Mouse (Mus musculus): ENCODE data around the gene Vsig2.
A peak's percentile ranks its signal among the peaks of the same experiment; 100 is the strongest.

The Vsig2 gene

GRCm38 (mm10) chr9:37539170-37540025, at the start of gene Vsig2:
Gene Vsig2, plus strand, starts transcription at chr9:37539255.
- Histone ChIP-seq H3K4me3 (replicated peaks; ENCODE audit: low read length) (peak within 1 kb of the TSS; percentile 72), H3K9me3 (ENCODE audit: low read length) (no peaks in the 10 kb centered on the region), H3K36me3 (ENCODE audit: insufficient read depth, low read length) (peaks cover 7% of the 10 kb centered on the region), H3K27me3 (ENCODE audit: insufficient read depth, low read length) (peaks cover 58% of the 10 kb centered on the region), H3K4me1 (replicated peaks; ENCODE audit: low read depth, low read length) (peaks cover 66% of the 10 kb centered on the region)
- TF ChIP-seq NANOG (IDR thresholded peaks at IDR 0.05; ENCODE audit: borderline replicate concordance, low read length) = no peak
- TF ChIP-seq CTCF (conservative IDR thresholded peaks at IDR 0.05; ENCODE audit: low read length) = no peak
- TF ChIP-seq POU5F1 (IDR thresholded peaks at IDR 0.05; ENCODE audit: borderline replicate concordance, low read length) = no peak

DNA sequence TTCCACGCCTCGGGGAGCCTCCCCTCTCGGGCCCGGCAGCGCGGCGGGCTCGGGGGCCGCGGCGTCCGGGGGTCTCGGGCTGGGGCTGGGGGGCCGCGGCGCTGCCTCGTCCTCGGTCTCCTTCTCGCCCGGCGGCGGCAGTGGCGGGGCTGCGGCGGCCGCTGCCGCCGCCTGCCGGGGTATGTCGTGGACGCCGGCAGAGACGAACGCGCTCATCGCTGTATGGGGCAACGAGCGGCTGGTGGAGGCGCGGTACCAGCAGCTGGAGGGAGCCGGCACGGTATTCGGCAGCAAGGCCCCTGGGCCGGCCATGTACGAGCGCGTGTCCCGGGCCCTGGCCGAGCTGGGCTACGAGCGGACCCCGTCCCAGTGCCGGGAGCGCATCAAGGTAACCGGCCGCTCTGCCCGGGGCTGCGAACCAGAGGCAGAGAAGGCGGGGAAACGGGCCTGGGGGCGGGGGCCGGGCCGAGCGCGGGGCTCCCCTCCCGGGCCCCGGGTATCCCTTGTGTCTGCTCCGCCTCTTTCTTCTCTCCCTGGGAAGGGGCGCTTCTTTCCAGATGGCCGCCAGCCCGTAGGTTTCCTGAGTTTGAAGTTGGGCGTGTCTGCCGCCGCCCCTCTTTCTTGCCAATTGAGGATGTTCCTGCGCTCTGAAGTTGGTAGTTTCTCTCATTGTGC, 49.5 kb upstream of the Vsig2 start:
- Histone ChIP-seq H3K4me3 (replicated peaks; ENCODE audit: low read length) (peak overlapping the region; percentile 95), H3K9me3 (ENCODE audit: low read length) (no peaks in the 10 kb centered on the region), H3K27me3 (ENCODE audit: insufficient read depth, low read length) (no peaks in the 10 kb centered on the region), H3K4me1 (replicated peaks; ENCODE audit: low read depth, low read length) (peaks cover 79% of the 10 kb centered on the region), H3K36me3 (ENCODE audit: insufficient read depth, low read length) (peaks cover 30% of the 10 kb centered on the region)
- TF ChIP-seq CTCF (conservative IDR thresholded peaks at IDR 0.05; ENCODE audit: low read length) = no peak
- no peak for TF ChIP-seq POU5F1 (IDR thresholded peaks at IDR 0.05; ENCODE audit: borderline replicate concordance, low read length)
- no peak for TF ChIP-seq NANOG (IDR thresholded peaks at IDR 0.05; ENCODE audit: borderline replicate concordance, low read length)

- H3K27me3 ChIP-seq (ENCODE audit: insufficient read depth, low read length) = no peaks in the 10 kb centered on the region
- H3K9me3 ChIP-seq (ENCODE audit: low read length) = no peaks in the 10 kb centered on the region
- TF ChIP-seq NANOG (IDR thresholded peaks at IDR 0.05; ENCODE audit: borderline replicate concordance, low read length) = no peak
- no peak for TF ChIP-seq POU5F1 (IDR thresholded peaks at IDR 0.05; ENCODE audit: borderline replicate concordance, low read length)
- no peak for TF ChIP-seq CTCF (conservative IDR thresholded peaks at IDR 0.05; ENCODE audit: low read length)
- no peak overlapping the region for H3K4me3 ChIP-seq (replicated peaks; ENCODE audit: low read length)
- peaks cover 89% of the 10 kb centered on the region for H3K4me1 ChIP-seq (replicated peaks; ENCODE audit: low read depth, low read length)
- H3K36me3 ChIP-seq (ENCODE audit: insufficient read depth, low read length) = peaks cover 75% of the 10 kb centered on the region
These were observed 43.3 kb upstream of the Vsig2 start for GRCm38 (mm10) chr9:37495761-37496160.

DNA sequence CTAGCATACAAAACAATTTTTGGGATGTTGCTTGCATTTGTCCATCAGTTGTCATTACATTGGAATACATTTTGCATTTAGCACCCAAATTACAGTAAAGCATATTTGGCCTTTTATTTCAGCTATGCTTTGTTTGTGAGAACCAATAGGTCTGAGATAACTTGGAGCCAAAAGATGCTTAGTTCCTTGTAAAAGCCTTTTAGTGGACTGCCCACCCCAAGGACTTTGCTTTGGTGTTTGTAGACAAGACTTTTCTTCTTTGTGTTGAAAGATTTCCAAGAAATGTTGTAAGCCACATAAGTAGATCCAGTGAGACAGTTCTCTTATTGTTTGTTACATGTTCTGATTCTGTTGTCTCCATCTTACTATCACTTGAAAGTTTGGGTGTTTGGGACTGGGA, 42.7 kb upstream of the Vsig2 start:
- Histone ChIP-seq H3K27me3 (ENCODE audit: insufficient read depth, low read length) (no peaks in the 10 kb centered on the region), H3K9me3 (ENCODE audit: low read length) (no peaks in the 10 kb centered on the region), H3K36me3 (ENCODE audit: insufficient read depth, low read length) (peaks cover 72% of the 10 kb centered on the region), H3K4me1 (replicated peaks; ENCODE audit: low read depth, low read length) (peaks cover 87% of the 10 kb centered on the region), H3K4me3 (replicated peaks; ENCODE audit: low read length) (no peak overlapping the region)
- TF ChIP-seq NANOG (IDR thresholded peaks at IDR 0.05; ENCODE audit: borderline replicate concordance, low read length) (no peak), CTCF (conservative IDR thresholded peaks at IDR 0.05; ENCODE audit: low read length) (no peak), POU5F1 (IDR thresholded peaks at IDR 0.05; ENCODE audit: borderline replicate concordance, low read length) (no peak)

GRCm38 (mm10) chr9:37500201-37500600, 38.9 kb upstream of the Vsig2 start:
- Histone ChIP-seq H3K27me3 (ENCODE audit: insufficient read depth, low read length) (no peaks in the 10 kb centered on the region), H3K9me3 (ENCODE audit: low read length) (no peaks in the 10 kb centered on the region), H3K4me3 (replicated peaks; ENCODE audit: low read length) (no peak overlapping the region), H3K36me3 (ENCODE audit: insufficient read depth, low read length) (peaks cover 67% of the 10 kb centered on the region), H3K4me1 (replicated peaks; ENCODE audit: low read depth, low read length) (peaks cover 82% of the 10 kb centered on the region)
- TF ChIP-seq CTCF (conservative IDR thresholded peaks at IDR 0.05; ENCODE audit: low read length) = no peak
- TF ChIP-seq NANOG (IDR thresholded peaks at IDR 0.05; ENCODE audit: borderline replicate concordance, low read length) = no peak; the same call in 1 of the 2 replicates
- TF ChIP-seq POU5F1 (IDR thresholded peaks at IDR 0.05; ENCODE audit: borderline replicate concordance, low read length) = no peak

DNA sequence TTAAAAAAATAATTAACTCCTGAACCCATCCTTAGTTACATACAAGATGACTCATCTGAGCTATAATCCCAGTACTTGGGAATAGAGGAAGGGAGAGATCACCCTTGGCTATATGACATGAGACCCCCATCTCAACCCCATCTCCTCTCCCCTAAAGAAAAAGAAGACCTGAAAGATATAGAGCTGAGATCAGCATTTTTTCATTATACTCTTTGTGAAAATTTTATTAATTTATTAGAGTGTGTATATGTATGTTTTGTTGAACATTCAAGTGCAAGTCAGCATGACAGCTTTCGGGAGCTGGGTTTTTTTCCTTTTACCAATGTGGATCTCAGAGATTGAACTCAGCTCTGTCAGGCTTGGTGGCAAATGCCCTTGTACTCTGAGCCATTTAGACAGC, 37.9 kb upstream of the Vsig2 start:
- TF ChIP-seq CTCF (conservative IDR thresholded peaks at IDR 0.05; ENCODE audit: low read length) (no peak), POU5F1 (IDR thresholded peaks at IDR 0.05; ENCODE audit: borderline replicate concordance, low read length) (no peak), NANOG (IDR thresholded peaks at IDR 0.05; ENCODE audit: borderline replicate concordance, low read length) (no peak)
- Histone ChIP-seq H3K27me3 (ENCODE audit: insufficient read depth, low read length) (no peaks in the 10 kb centered on the region), H3K4me1 (replicated peaks; ENCODE audit: low read depth, low read length) (peaks cover 80% of the 10 kb centered on the region), H3K36me3 (ENCODE audit: insufficient read depth, low read length) (peaks cover 66% of the 10 kb centered on the region), H3K9me3 (ENCODE audit: low read length) (no peaks in the 10 kb centered on the region), H3K4me3 (replicated peaks; ENCODE audit: low read length) (no peak overlapping the region)

GRCm38 (mm10) chr9:37504348-37504747, 34.7 kb upstream of the Vsig2 start:
- Histone ChIP-seq H3K27me3 (ENCODE audit: insufficient read depth, low read length) (no peaks in the 10 kb centered on the region), H3K4me1 (replicated peaks; ENCODE audit: low read depth, low read length) (peaks cover 68% of the 10 kb centered on the region), H3K36me3 (ENCODE audit: insufficient read depth, low read length) (peaks cover 58% of the 10 kb centered on the region), H3K4me3 (replicated peaks; ENCODE audit: low read length) (no peak overlapping the region), H3K9me3 (ENCODE audit: low read length) (no peaks in the 10 kb centered on the region)
- TF ChIP-seq POU5F1 (IDR thresholded peaks at IDR 0.05; ENCODE audit: borderline replicate concordance, low read length) (no peak), NANOG (IDR thresholded peaks at IDR 0.05; ENCODE audit: borderline replicate concordance, low read length) (no peak), CTCF (conservative IDR thresholded peaks at IDR 0.05; ENCODE audit: low read length) (peak; percentile 78)

DNA sequence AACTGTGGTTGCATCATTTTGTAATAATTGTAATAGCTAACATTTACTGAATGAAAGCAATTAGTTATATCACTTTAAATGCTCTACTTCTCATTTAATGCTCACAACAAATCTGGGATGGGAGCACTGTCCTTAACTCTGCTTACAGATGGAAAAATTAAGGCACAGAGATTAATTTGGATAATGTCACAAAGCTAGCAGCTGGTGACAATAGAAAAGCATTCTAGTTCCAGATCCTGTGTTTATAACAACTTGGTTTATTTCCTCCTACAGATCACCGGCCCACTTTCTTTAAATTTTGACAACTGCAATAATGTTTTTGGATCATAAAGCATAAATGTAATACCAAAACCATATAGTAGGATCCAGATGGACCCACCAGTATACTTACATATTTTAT, 33.0 kb upstream of the Vsig2 start:
- Histone ChIP-seq H3K36me3 (ENCODE audit: insufficient read depth, low read length) (peaks cover 48% of the 10 kb centered on the region), H3K9me3 (ENCODE audit: low read length) (peaks cover 9% of the 10 kb centered on the region)

More for the DNA sequence above, 33.0 kb upstream of the Vsig2 start:
- no peak for TF ChIP-seq POU5F1 (IDR thresholded peaks at IDR 0.05; ENCODE audit: borderline replicate concordance, low read length)
- no peak for TF ChIP-seq CTCF (conservative IDR thresholded peaks at IDR 0.05; ENCODE audit: low read length)
- no peak for TF ChIP-seq NANOG (IDR thresholded peaks at IDR 0.05; ENCODE audit: borderline replicate concordance, low read length)
- peaks cover 55% of the 10 kb centered on the region for H3K4me1 ChIP-seq (replicated peaks; ENCODE audit: low read depth, low read length)
- no peaks in the 10 kb centered on the region for H3K27me3 ChIP-seq (ENCODE audit: insufficient read depth, low read length)
- H3K4me3 ChIP-seq (replicated peaks; ENCODE audit: low read length) = no peak overlapping the region
